Mouse (Mus musculus) neural tube, embryonic 14.5 days (tissue): ENCODE results near the gene Cd3e. TPM values are rescaled to one million over a fixed set of nuclear protein-coding genes. Genes with fewer than 3 reads are reported as not detected.

Experiments used
- ATAC-seq: fragments of 200-750 bp; cut with Nextera tagmentation; 2 replicates; pipeline ENCODE4 v1.8.0; 2017; ENCODE audit warnings: low read depth, mild to moderate bottlenecking, moderate TSS enrichment, moderate library complexity
- H3K27ac ChIP-seq: fragments of 300-500 bp; sonication (generic); 2 replicates; pipeline ENCODE4 v1.5.1; 2014; ENCODE audit warnings: low read depth, mild to moderate bottlenecking, control low read depth, low read length, moderate library complexity, mixed read lengths
- H3K27me3 ChIP-seq: fragments of 300-500 bp; sonication (generic); 2 replicates; pipeline ENCODE4 v1.6.1; 2014; ENCODE audit warnings: low read length; ENCODE audit not compliant: control insufficient read depth, insufficient read depth
- H3K36me3 ChIP-seq: fragments of 300-500 bp; sonication (generic); 2 replicates; pipeline ENCODE4 v1.6.1; 2014; ENCODE audit warnings: low read length, mixed read lengths; ENCODE audit not compliant: control insufficient read depth, insufficient read depth
- H3K4me1 ChIP-seq: fragments of 300-500 bp; sonication (generic); 2 replicates; pipeline ENCODE4 v1.6.1; 2014; ENCODE audit warnings: low read length; ENCODE audit not compliant: control insufficient read depth, insufficient read depth
- H3K4me2 ChIP-seq: fragments of 300-500 bp; sonication (generic); 2 replicates; pipeline ENCODE4 v1.6.1; 2014; ENCODE audit warnings: mild to moderate bottlenecking, low read depth, low read length, control low read depth
- H3K4me3 ChIP-seq: fragments of 300-500 bp; sonication (generic); 2 replicates; pipeline ENCODE4 v1.5.1; 2014; ENCODE audit warnings: low read depth, low read length, control low read depth, mixed read lengths
- H3K9ac ChIP-seq: fragments of 300-500 bp; sonication (generic); replicated peaks from 2 replicates; pipeline ENCODE4 v1.6.1; 2014; ENCODE audit warnings: low read depth, mild to moderate bottlenecking, control low read depth, low read length, mixed read lengths
- H3K9me3 ChIP-seq: fragments of 300-500 bp; sonication (generic); 2 replicates; pipeline ENCODE4 v1.6.1; 2016; ENCODE audit warnings: low read length; ENCODE audit not compliant: control insufficient read depth
- WGBS: fragments of 180-500 bp; shearing (Covaris S2); extraction: QIAGEN DNeasy Blood & Tissue Kit; methylation state at CpG from one replicate; pipeline ENCODE4 v1.1.7; 2014; 5-methylcytosine and 5-hydroxymethylcytosine counted together
- polyA plus RNA-seq: library from polyadenylated mRNA; unstranded; fragments of >200 nt; fragmentation: Nextera tagmentation; extraction: Ambion mirVana; gene quantifications from 2 replicates; pipeline ENCODE4 v1.2.1, GENCODE M21; 2014

Gene Cd3e
- polyA plus RNA-seq, 1 experiment from 2014 or later = 0.31 TPM

- H3K27me3 ChIP-seq = no peaks in the 10 kb centered on the region
- no peak overlapping the region for H3K27ac ChIP-seq
- no peaks in the 10 kb centered on the region for H3K9me3 ChIP-seq
- no peak for ATAC-seq
- H3K4me2 ChIP-seq = no peak overlapping the region
- H3K9ac ChIP-seq = no peak overlapping the region
- no peak overlapping the region for H3K4me3 ChIP-seq
- 86% methylated on average over 3 of the region's 3 CpGs for WGBS
- H3K36me3 ChIP-seq = no peaks in the 10 kb centered on the region
- H3K4me1 ChIP-seq = no peaks in the 10 kb centered on the region
Observed at GRCm38 (mm10) chr9:45000249-45000648, 9.2 kb downstream of the Cd3e start.

- Histone ChIP-seq H3K9me3 (no peaks in the 10 kb centered on the region), H3K4me3 (no peak overlapping the region), H3K4me2 (no peak overlapping the region), H3K27me3 (no peaks in the 10 kb centered on the region), H3K4me1 (no peaks in the 10 kb centered on the region), H3K36me3 (no peaks in the 10 kb centered on the region), H3K9ac (no peak overlapping the region), H3K27ac (no peak overlapping the region)
- 71% methylated on average over 5 of the region's 5 CpGs for WGBS
- ATAC-seq = no peak
Observed at GRCm38 (mm10) chr9:44999776-45000175, 9.7 kb downstream of the Cd3e start.

GRCm38 (mm10) chr9:44999171-44999570 is 10.3 kb downstream of the Cd3e start:
- 63% methylated on average over 6 of the region's 6 CpGs for WGBS
- no peaks in the 10 kb centered on the region for H3K36me3 ChIP-seq
- no peak for ATAC-seq
- H3K9me3 ChIP-seq = no peaks in the 10 kb centered on the region
- no peak overlapping the region for H3K4me2 ChIP-seq
- H3K27ac ChIP-seq = no peak overlapping the region
- H3K4me3 ChIP-seq = no peak overlapping the region
- no peaks in the 10 kb centered on the region for H3K4me1 ChIP-seq
- H3K27me3 ChIP-seq = no peaks in the 10 kb centered on the region
- no peak overlapping the region for H3K9ac ChIP-seq

GRCm38 (mm10) chr9:44998138-44998537 is 11.3 kb downstream of the Cd3e start:
- WGBS = 83% methylated on average over 11 of the region's 11 CpGs
- Histone ChIP-seq H3K9me3 (no peaks in the 10 kb centered on the region), H3K4me3 (no peak overlapping the region), H3K9ac (no peak overlapping the region), H3K27ac (no peak overlapping the region), H3K4me2 (no peak overlapping the region), H3K36me3 (no peaks in the 10 kb centered on the region), H3K27me3 (no peaks in the 10 kb centered on the region), H3K4me1 (no peaks in the 10 kb centered on the region)
- ATAC-seq = no peak

- 95% methylated on average over 7 of the region's 7 CpGs for WGBS
- Histone ChIP-seq H3K9ac (no peak overlapping the region), H3K4me3 (no peak overlapping the region), H3K27me3 (no peaks in the 10 kb centered on the region), H3K4me1 (no peaks in the 10 kb centered on the region), H3K4me2 (no peak overlapping the region), H3K9me3 (no peaks in the 10 kb centered on the region), H3K36me3 (no peaks in the 10 kb centered on the region), H3K27ac (no peak overlapping the region)
- ATAC-seq = no peak
Observed at GRCm38 (mm10) chr9:44996590-44996989, 12.8 kb downstream of the Cd3e start.

- Histone ChIP-seq H3K4me2 (no peak overlapping the region), H3K27ac (no peak overlapping the region), H3K4me3 (no peak overlapping the region), H3K27me3 (no peaks in the 10 kb centered on the region), H3K36me3 (no peaks in the 10 kb centered on the region), H3K9ac (no peak overlapping the region), H3K9me3 (no peaks in the 10 kb centered on the region), H3K4me1 (no peaks in the 10 kb centered on the region)
- WGBS = 86% methylated on average over 4 of the region's 4 CpGs
- no peak for ATAC-seq
Observed at GRCm38 (mm10) chr9:44994962-44995361, 14.5 kb downstream of the Cd3e start.

GRCm38 (mm10) chr9:44993268-44993667 is 16.2 kb downstream of the Cd3e start:
- H3K27me3 ChIP-seq = no peaks in the 10 kb centered on the region
- H3K4me2 ChIP-seq = no peak overlapping the region
- no peak overlapping the region for H3K4me3 ChIP-seq
- no peak overlapping the region for H3K27ac ChIP-seq
- 91% methylated on average over 2 of the region's 2 CpGs for WGBS
- no peaks in the 10 kb centered on the region for H3K4me1 ChIP-seq
- no peak overlapping the region for H3K9ac ChIP-seq
- ATAC-seq = no peak
- no peaks in the 10 kb centered on the region for H3K9me3 ChIP-seq
- H3K36me3 ChIP-seq = no peaks in the 10 kb centered on the region

- Histone ChIP-seq H3K27me3 (no peaks in the 10 kb centered on the region), H3K36me3 (no peaks in the 10 kb centered on the region), H3K4me3 (no peak overlapping the region), H3K27ac (no peak overlapping the region), H3K9ac (no peak overlapping the region), H3K4me2 (no peak overlapping the region), H3K9me3 (no peaks in the 10 kb centered on the region), H3K4me1 (no peaks in the 10 kb centered on the region)
- no peak for ATAC-seq
Observed at GRCm38 (mm10) chr9:44992271-44992670, 17.2 kb downstream of the Cd3e start.

GRCm38 (mm10) chr9:44991821-44992220 is 17.6 kb downstream of the Cd3e start:
- no peak overlapping the region for H3K9ac ChIP-seq
- no peaks in the 10 kb centered on the region for H3K36me3 ChIP-seq
- no peak overlapping the region for H3K4me2 ChIP-seq
- no peak overlapping the region for H3K27ac ChIP-seq
- no peaks in the 10 kb centered on the region for H3K9me3 ChIP-seq
- H3K4me1 ChIP-seq = no peaks in the 10 kb centered on the region
- no peaks in the 10 kb centered on the region for H3K27me3 ChIP-seq
- no peak for ATAC-seq
- 88% methylated on average over 2 of the region's 2 CpGs for WGBS
- no peak overlapping the region for H3K4me3 ChIP-seq

GRCm38 (mm10) chr9:44986976-44987375 is 22.5 kb downstream of the Cd3e start:
- H3K9me3 ChIP-seq = no peaks in the 10 kb centered on the region
- H3K36me3 ChIP-seq = no peaks in the 10 kb centered on the region
- H3K4me1 ChIP-seq = no peaks in the 10 kb centered on the region
- no peak overlapping the region for H3K9ac ChIP-seq
- H3K4me3 ChIP-seq = no peak overlapping the region
- H3K4me2 ChIP-seq = no peak overlapping the region
- no peaks in the 10 kb centered on the region for H3K27me3 ChIP-seq
- 86% methylated on average over 5 of the region's 5 CpGs for WGBS
- no peak overlapping the region for H3K27ac ChIP-seq
- ATAC-seq = no peak
